Mouse (Mus musculus) stomach, postnatal 0 days (tissue): ENCODE measurements around the gene Pdzd2. TPM values are rescaled to one million over a fixed set of nuclear protein-coding genes. Genes with fewer than 3 reads are reported as not detected.
A peak's percentile ranks its signal among the peaks of the same experiment; 100 is the strongest.

Experiments
- ATAC-seq: fragments of 200-750 bp; cut with Nextera tagmentation; 2 replicates; pipeline ENCODE4 v1.8.0; 2017; ENCODE audit not compliant: low FRiP score, low TSS enrichment
- DNase-seq: peaks from one replicate; pipeline ENCODE4 v3.0.0-alpha.2; 2016; ENCODE audit warnings: low spot score
- H3K27ac ChIP-seq: fragments of 300-500 bp; sonication (generic); replicated peaks from 2 replicates; pipeline ENCODE4 v1.5.1; 2014; ENCODE audit warnings: mild to moderate bottlenecking, control low read depth
- H3K27me3 ChIP-seq: fragments of 300-500 bp; sonication (generic); 2 replicates; pipeline ENCODE4 v1.6.1; 2014; ENCODE audit warnings: low read length; ENCODE audit not compliant: control insufficient read depth, insufficient read depth
- H3K36me3 ChIP-seq: fragments of 300-500 bp; sonication (generic); 2 replicates; pipeline ENCODE4 v1.6.1; 2014; ENCODE audit warnings: low read length, mixed read lengths; ENCODE audit not compliant: control insufficient read depth, insufficient read depth
- H3K4me1 ChIP-seq: fragments of 300-500 bp; sonication (generic); replicated peaks from 2 replicates; pipeline ENCODE4 v1.6.1; 2014; ENCODE audit warnings: antibody characterized with exemption; ENCODE audit not compliant: control insufficient read depth, insufficient read depth
- H3K4me2 ChIP-seq: fragments of 300-500 bp; sonication (generic); replicated peaks from 2 replicates; pipeline ENCODE4 v1.6.1; 2014; ENCODE audit warnings: low read depth, mild to moderate bottlenecking, control low read depth, moderate library complexity
- H3K4me3 ChIP-seq: fragments of 300-500 bp; sonication (generic); 2 replicates; pipeline ENCODE4 v1.5.1; 2014; ENCODE audit warnings: low read depth, low read length, control low read depth
- H3K9ac ChIP-seq: fragments of 300-500 bp; sonication (generic); 2 replicates; pipeline ENCODE4 v1.6.1; 2014; ENCODE audit warnings: mild to moderate bottlenecking, low read length, control low read depth, mixed read lengths
- H3K9me3 ChIP-seq: fragments of 300-500 bp; sonication (generic); 2 replicates; pipeline ENCODE4 v1.6.1; 2016; ENCODE audit warnings: low read length; ENCODE audit not compliant: control insufficient read depth
- CTCF ChIP-seq: IDR thresholded peaks from 2 replicates; pipeline ENCODE4 v1.5.1; 2016; ENCODE audit warnings: antibody characterized with exemption, low read depth, mild to moderate bottlenecking, moderate library complexity
- EP300 ChIP-seq: optimal IDR thresholded peaks from 2 replicates; pipeline ENCODE3; 2016; ENCODE audit warnings: antibody characterized with exemption
- WGBS: fragments of 180-500 bp; shearing (Covaris S2); extraction: QIAGEN DNeasy Blood & Tissue Kit; methylation state at CpG from one replicate; pipeline ENCODE4 v1.1.7; 2014; 5-methylcytosine and 5-hydroxymethylcytosine counted together
- polyA plus RNA-seq: library from polyadenylated mRNA; unstranded; fragments of >200 nt; fragmentation: Nextera tagmentation; extraction: Ambion mirVana; gene quantifications from 2 replicates; pipeline ENCODE4 v1.2.1, GENCODE M21; 2015

Gene Pdzd2
- polyA plus RNA-seq, 1 experiment from 2014 or later = 19.1 TPM

DNA sequence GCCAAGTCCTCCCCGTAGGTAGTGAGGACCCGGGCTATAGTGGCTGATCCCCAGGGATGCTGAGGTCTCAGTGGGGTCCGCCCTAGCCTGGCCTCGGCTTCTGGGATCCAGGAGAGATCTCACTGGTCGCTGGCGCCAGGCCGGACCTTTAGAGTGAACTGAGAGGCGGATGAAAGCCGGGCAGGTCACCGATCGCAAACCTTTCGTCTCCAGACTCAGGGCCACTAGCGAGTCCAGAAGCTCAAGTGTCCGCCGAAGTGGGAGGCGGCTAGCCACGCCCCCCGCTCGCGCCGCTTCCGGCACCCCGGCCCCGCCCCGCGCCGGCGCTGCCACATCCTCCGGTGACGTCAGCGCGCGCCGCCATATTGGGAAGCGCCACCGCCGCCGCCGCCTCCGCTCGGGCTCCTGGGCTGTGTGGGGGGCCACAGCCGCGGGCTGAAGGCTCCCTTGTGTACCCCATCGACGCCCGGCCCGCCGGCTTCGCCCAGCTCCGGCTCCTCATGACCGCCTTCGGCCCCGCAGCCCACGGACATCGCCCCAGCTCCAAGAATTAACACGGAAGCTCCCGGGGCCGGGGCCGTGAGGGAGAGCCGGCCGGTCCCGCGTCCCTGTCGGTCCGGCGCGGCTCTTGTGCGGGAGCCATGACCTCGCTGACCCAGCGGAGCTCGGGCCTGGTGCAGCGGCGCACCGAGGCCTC, 418.5 kb downstream of the Pdzd2 start, which contains the start of gene Golph3:
Gene Golph3 (plus strand): TSS at position 360 of the 697 bp plus-strand sequence.
- ATAC-seq (peak; percentile 90), DNase-seq (peak; percentile 96)
- TF ChIP-seq CTCF (no peak), EP300 (no peak)
- Histone ChIP-seq H3K9ac (peak within 1 kb of the TSS; percentile 99), H3K27ac (peak within 1 kb of the TSS; percentile 98), H3K36me3 (no peaks in the 10 kb centered on the region), H3K4me2 (peak within 1 kb of the TSS; percentile 91), H3K9me3 (no peaks in the 10 kb centered on the region), H3K4me3 (peak within 1 kb of the TSS; percentile 100), H3K4me1 (peaks cover 5% of the 10 kb centered on the region; the same call in 1 of the 2 replicates), H3K27me3 (no peaks in the 10 kb centered on the region)
- WGBS = under 1% methylated on average over 64 of the region's 74 CpGs

- H3K4me1 ChIP-seq = peaks cover 5% of the 10 kb centered on the region; the same call in 1 of the 2 replicates
- no peaks in the 10 kb centered on the region for H3K27me3 ChIP-seq
- H3K36me3 ChIP-seq = no peaks in the 10 kb centered on the region
- H3K9ac ChIP-seq = peak overlapping the region; percentile 99
- ATAC-seq = peak; percentile 49; the same call in 1 of the 2 replicates
- 2% methylated on average over 22 of the region's 22 CpGs for WGBS
- DNase-seq = no peak
- H3K4me3 ChIP-seq = peak overlapping the region; percentile 100
- TF ChIP-seq CTCF (no peak), EP300 (no peak)
- H3K9me3 ChIP-seq = no peaks in the 10 kb centered on the region
- H3K4me2 ChIP-seq = peak overlapping the region; percentile 91
- peak overlapping the region; percentile 98 for H3K27ac ChIP-seq
Measured at GRCm38 (mm10) chr15:12320441-12321090, 419.2 kb downstream of the Pdzd2 start.

GRCm38 (mm10) chr15:12319889-12320288, 419.8 kb downstream of the Pdzd2 start:
- 46% methylated on average over 5 of the region's 5 CpGs for WGBS
- Histone ChIP-seq H3K27ac (no peak overlapping the region), H3K4me1 (peaks cover 5% of the 10 kb centered on the region; the same call in 1 of the 2 replicates), H3K4me2 (peak overlapping the region; percentile 91; the same call in 1 of the 2 replicates), H3K9me3 (no peaks in the 10 kb centered on the region), H3K27me3 (no peaks in the 10 kb centered on the region), H3K36me3 (no peaks in the 10 kb centered on the region), H3K9ac (no peak overlapping the region), H3K4me3 (no peak overlapping the region; the same call in 1 of the 2 replicates)
- ATAC-seq (no peak), DNase-seq (no peak)
- TF ChIP-seq CTCF = no peak

DNA sequence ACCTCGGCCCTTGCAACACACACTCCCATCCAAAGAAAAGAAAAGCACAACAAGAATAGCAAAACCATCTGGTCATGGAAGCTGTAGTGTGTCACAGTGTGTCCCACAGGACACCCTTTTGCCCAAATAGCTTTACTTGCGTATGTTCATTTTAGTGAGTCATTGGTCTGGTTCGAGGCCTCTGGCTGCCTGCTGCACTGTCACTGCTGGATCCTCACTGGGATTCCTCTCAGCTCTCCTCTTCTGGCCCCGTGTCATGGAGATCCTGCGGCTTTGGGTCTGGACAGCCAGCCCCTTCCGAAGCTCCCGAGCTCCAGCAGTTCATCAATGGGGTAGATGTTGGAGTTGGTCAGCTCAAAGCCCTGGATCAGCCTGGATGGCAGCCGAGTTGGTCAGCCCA, 421.3 kb downstream of the Pdzd2 start:
- Histone ChIP-seq H3K27me3 (no peaks in the 10 kb centered on the region), H3K36me3 (no peaks in the 10 kb centered on the region), H3K4me1 (no peaks in the 10 kb centered on the region), H3K9ac (no peak overlapping the region), H3K9me3 (no peaks in the 10 kb centered on the region), H3K27ac (no peak overlapping the region), H3K4me3 (no peak overlapping the region), H3K4me2 (no peak overlapping the region)
- 83% methylated on average over 8 of the region's 8 CpGs for WGBS
- no peak for ATAC-seq
- TF ChIP-seq CTCF (no peak), EP300 (no peak)
- no peak for DNase-seq

GRCm38 (mm10) chr15:12317290-12317689, 422.4 kb downstream of the Pdzd2 start:
- no peak overlapping the region for H3K27ac ChIP-seq
- H3K4me1 ChIP-seq = no peaks in the 10 kb centered on the region
- no peak for TF ChIP-seq EP300
- TF ChIP-seq CTCF = no peak
- no peaks in the 10 kb centered on the region for H3K27me3 ChIP-seq
- H3K4me2 ChIP-seq = no peak overlapping the region
- H3K9ac ChIP-seq = no peak overlapping the region
- no peak overlapping the region for H3K4me3 ChIP-seq
- no peaks in the 10 kb centered on the region for H3K9me3 ChIP-seq
- ATAC-seq (no peak), DNase-seq (no peak)
- no peaks in the 10 kb centered on the region for H3K36me3 ChIP-seq
- WGBS = 77% methylated on average over 5 of the region's 5 CpGs

DNA sequence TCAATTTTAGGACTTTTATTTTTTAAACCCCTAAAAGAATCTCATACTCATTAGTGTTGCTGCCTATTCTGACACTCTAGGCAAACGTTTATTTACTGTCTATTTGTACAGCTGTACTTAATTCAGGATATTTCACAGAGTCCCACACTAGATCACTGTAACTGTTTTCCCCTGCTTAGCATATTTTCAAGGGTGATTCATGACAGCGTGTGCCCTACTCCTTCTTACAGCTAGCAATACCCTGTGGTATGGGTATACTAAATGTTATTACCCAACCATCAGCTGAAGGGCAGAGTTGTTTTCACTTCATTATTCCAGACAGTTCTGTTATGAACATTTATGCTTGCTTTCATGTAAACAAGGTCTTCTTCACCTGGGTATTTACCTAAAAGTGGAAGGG, 423.7 kb downstream of the Pdzd2 start:
- Histone ChIP-seq H3K9me3 (no peaks in the 10 kb centered on the region), H3K27me3 (no peaks in the 10 kb centered on the region), H3K27ac (no peak overlapping the region), H3K4me3 (no peak overlapping the region), H3K36me3 (no peaks in the 10 kb centered on the region), H3K4me1 (no peaks in the 10 kb centered on the region), H3K4me2 (no peak overlapping the region), H3K9ac (no peak overlapping the region)
- DNase-seq (no peak), ATAC-seq (no peak)
- WGBS = 49% methylated on average over 2 of the region's 2 CpGs
- no peak for TF ChIP-seq EP300
- no peak for TF ChIP-seq CTCF
